Mouse (Mus musculus): Measurements from ENCODE around the gene Tbc1d9. TPM values are rescaled to one million over a fixed set of nuclear protein-coding genes. Genes with fewer than 3 reads are reported as not detected.

The Tbc1d9 gene
- total RNA-seq (2023), result 1 to 10 TPM; 5.5 to 7.0 TPM

GRCm38 (mm10) chr8:83165235-83165930, at the start of gene Tbc1d9:
Gene Tbc1d9 (plus strand): TSS chr8:83165352.

GRCm38 (mm10) chr8:83165931-83166867, 1.0 kb downstream of the Tbc1d9 start, which contains the start of gene Gm10645:
Gene Gm10645 (minus strand): TSS chr8:83166170.

GRCm38 (mm10) chr8:83290176-83290575, 125.0 kb downstream of the Tbc1d9 start, which contains the start of gene Ucp1:
Gene Ucp1 (plus strand): TSS chr8:83290352.

Other genes with a start within 250 kb of the Tbc1d9 start
- gene Gm10645, start 818 bp downstream of the Tbc1d9 start, total RNA-seq (2023), result under 1 TPM; 0.85 to 0.88 TPM
- gene Ucp1, start 125.0 kb downstream of the Tbc1d9 start, total RNA-seq (2023), result not detected
- 10 to 100 TPM; 10.4 to 10.7 TPM for gene Elmod2, start 167.1 kb downstream of the Tbc1d9 start, total RNA-seq (2023)
- not detected for gene Mgat4d, start 183.1 kb downstream of the Tbc1d9 start, total RNA-seq (2023)
- gene Clgn, start 224.5 kb downstream of the Tbc1d9 start, total RNA-seq (2023), result under 1 TPM; 0.11 to 0.13 TPM